In genomic region chr8:44031376-44031775, GRCm38 (mm10) we compare ENCODE assay signal across 20 mouse cellular contexts.
A peak's percentile ranks its signal among the peaks of the same experiment; 100 is the strongest.
DNase-seq lines count a peak whose midpoint lies in the region; ATAC-seq and TF ChIP-seq lines count a peak whose summit lies in the region.
"Had no signal": no experiment of that assay in that cellular context is flagged by ENCODE, and none has a peak within 500 bp of the region (broad histone marks: within the 10 kb centered on the region; RNA-seq: fewer than 3 reads in every experiment).

No protein-coding gene starts in this region.

- peaks cover 14% of the 10 kb centered on the region for H3K4me1 ChIP-seq in kidney, embryonic 16.5 days (ENCODE audit: insufficient read depth, low read length)
- H3K4me1 ChIP-seq in kidney, embryonic 14.5 days (ENCODE audit: control insufficient read depth, insufficient read depth, low read length), result no peaks in the 10 kb centered on the region
- H3K4me1 ChIP-seq: embryonic facial prominence, embryonic 12.5 days; forebrain, embryonic 13.5 days had no signal

- H3K27ac ChIP-seq in kidney, embryonic 16.5 days (ENCODE audit: low read length), result no peak overlapping the region
- no peak overlapping the region for H3K27ac ChIP-seq in kidney, embryonic 14.5 days (ENCODE audit: low read depth, low read length)
- H3K27ac ChIP-seq: embryonic facial prominence, embryonic 10.5 days; embryonic facial prominence, embryonic 12.5 days; forebrain, embryonic 13.5 days; forebrain, embryonic 15.5 days had no signal

- no peaks in the 10 kb centered on the region for H3K36me3 ChIP-seq in kidney, embryonic 16.5 days (ENCODE audit: insufficient read depth, low read length)
- no peaks in the 10 kb centered on the region for H3K36me3 ChIP-seq in kidney, embryonic 14.5 days (ENCODE audit: control insufficient read depth, insufficient read depth, low read length)
- H3K36me3 ChIP-seq: embryonic facial prominence, embryonic 10.5 days; embryonic facial prominence, embryonic 12.5 days; forebrain, embryonic 15.5 days had no signal

- peak; percentile 54 for ATAC-seq in kidney, embryonic 16.5 days (ENCODE audit: low FRiP score, low TSS enrichment)
- no peak for ATAC-seq in kidney, embryonic 14.5 days (ENCODE audit: low FRiP score, low TSS enrichment)
- ATAC-seq in Patski, result peak; percentile 81
- ATAC-seq: forebrain, embryonic 13.5 days; forebrain, embryonic 15.5 days; forebrain, postnatal 0 days had no signal

- DNase-seq in kidney, adult 9 months, result peak; percentile 36
- no peak for DNase-seq in kidney, postnatal 25 days
- peak; percentile 4 for DNase-seq in Muller cell, postnatal 12 days (ENCODE audit: inconsistent ontology term)
- no peak for DNase-seq in Patski (ENCODE audit: low read depth, low spot score)
- no peak for DNase-seq in cerebellum, postnatal 36 days
- DNase-seq: adrenal gland, adult 2 months; adrenal gland, postnatal 10 days; adrenal gland, postnatal 25 days; cerebellum, adult 11 months; cerebellum, adult 18-20 months; cerebellum, adult 8-10 months; cerebellum, adult 9-11 months; cerebellum, postnatal 14 days; forebrain, postnatal 0 days had no signal

- in situ Hi-C loops in Patski (cut with MboI; ENCODE audit: low pct_unique_long_range_greater_than_20kb), result no loop called here

- 82% methylated on average over 2 of the region's 2 CpGs for WGBS in kidney, embryonic 16.5 days
- WGBS in kidney, embryonic 14.5 days, result 83% methylated on average over 2 of the region's 2 CpGs

- POLR2A ChIA-PET in Patski (lab: Charles Lee), result no interaction called here

- H3K4me3 ChIP-seq in kidney, embryonic 16.5 days (ENCODE audit: low read length), result no peak overlapping the region
- no peak overlapping the region for H3K4me3 ChIP-seq in kidney, embryonic 14.5 days (ENCODE audit: low read length)
- H3K4me3 ChIP-seq: embryonic facial prominence, embryonic 10.5 days; embryonic facial prominence, embryonic 12.5 days; forebrain, embryonic 13.5 days; forebrain, embryonic 15.5 days had no signal

- no peak for TF ChIP-seq CTCF in Patski (IDR thresholded peaks at IDR 0.05)

- no peaks in the 10 kb centered on the region for H3K27me3 ChIP-seq in kidney, embryonic 16.5 days (ENCODE audit: insufficient read depth, low read length)
- no peaks in the 10 kb centered on the region for H3K27me3 ChIP-seq in kidney, embryonic 14.5 days (ENCODE audit: control insufficient read depth, insufficient read depth, low read length)
- no peaks in the 10 kb centered on the region for H3K27me3 ChIP-seq in Patski
- H3K27me3 ChIP-seq: embryonic facial prominence, embryonic 12.5 days; forebrain, embryonic 13.5 days; forebrain, embryonic 15.5 days had no signal

- CTCF ChIA-PET in Patski (lab: Charles Lee), result no interaction called here

- no peak overlapping the region for H3K4me2 ChIP-seq in kidney, embryonic 16.5 days (replicated peaks; ENCODE audit: low read depth, low read length)
- no peak overlapping the region for H3K4me2 ChIP-seq in kidney, embryonic 14.5 days (replicated peaks; ENCODE audit: low read depth, low read length)
- H3K4me2 ChIP-seq: embryonic facial prominence, embryonic 12.5 days; forebrain, embryonic 13.5 days; forebrain, embryonic 15.5 days had no signal

- H3K9me3 ChIP-seq in kidney, embryonic 16.5 days (ENCODE audit: low read length), result no peaks in the 10 kb centered on the region
- H3K9me3 ChIP-seq in kidney, embryonic 14.5 days (ENCODE audit: control insufficient read depth, low read length), result no peaks in the 10 kb centered on the region
- H3K9me3 ChIP-seq: embryonic facial prominence, embryonic 10.5 days; embryonic facial prominence, embryonic 12.5 days; forebrain, embryonic 13.5 days; forebrain, embryonic 15.5 days had no signal

- H3K9ac ChIP-seq in kidney, embryonic 16.5 days (replicated peaks; ENCODE audit: low read length), result no peak overlapping the region
- no peak overlapping the region for H3K9ac ChIP-seq in kidney, embryonic 14.5 days (ENCODE audit: low read depth, low read length)
- H3K9ac ChIP-seq: embryonic facial prominence, embryonic 12.5 days; forebrain, embryonic 13.5 days; forebrain, embryonic 15.5 days; forebrain, postnatal 0 days had no signal

Comparison
In these comparisons a context has a peak if more than half of its experiments do, and no peak if none do; other contexts are left out.
1. DNase-seq: peak in kidney, adult 9 months (single experiment) and Muller cell, postnatal 12 days (single experiment); none in kidney, postnatal 25 days (0 of 2), Patski (single experiment) and cerebellum, postnatal 36 days (0 of 2).